Mouse (Mus musculus): ENCODE results near the gene Zfp746.

DNA sequence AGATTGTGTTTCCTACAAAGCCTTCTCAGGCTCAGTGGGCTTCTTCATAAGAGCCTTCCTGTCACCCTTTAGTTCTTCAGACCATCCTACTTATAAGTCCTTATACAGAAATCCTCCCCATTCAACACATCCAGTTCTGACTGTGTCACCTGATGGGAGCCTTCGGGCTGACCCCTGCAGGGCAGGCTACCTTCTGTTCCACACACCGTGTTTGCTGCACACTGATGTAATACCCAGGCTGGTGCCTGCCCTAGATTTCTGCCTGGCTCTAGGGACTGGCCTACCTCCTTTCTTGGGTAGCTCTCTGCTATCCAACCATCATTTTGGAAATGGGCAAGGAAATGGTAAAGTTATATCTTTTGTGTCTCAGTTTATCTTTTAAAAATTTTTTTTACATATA is 63.7 kb downstream of the Zfp746 start:
- TF ChIP-seq CTCF (IDR thresholded peaks at IDR 0.05; ENCODE audit: low read depth, low read length), result no peak
- TF ChIP-seq POLR2A (IDR thresholded peaks at IDR 0.05; ENCODE audit: extremely low read depth, insufficient read depth, low read length), result no peak
